Mouse (Mus musculus) intestine, embryonic 15.5 days (tissue): Measurements from ENCODE around the gene Zranb3. TPM values are rescaled to one million over a fixed set of nuclear protein-coding genes. Genes with fewer than 3 reads are reported as not detected.
"Not testable (repeated sequence)": the region's sequence is repeated elsewhere in the genome, so short reads cannot be mapped to it uniquely, and the experiment has no call there.

Experiments used
- ATAC-seq: fragments of 200-750 bp; cut with Nextera tagmentation; 2 replicates; pipeline ENCODE4 v1.8.0; 2017; ENCODE audit warnings: moderate TSS enrichment, moderate library complexity
- H3K27ac ChIP-seq: fragments of 300-500 bp; sonication (generic); 2 replicates; pipeline ENCODE4 v1.5.1; 2015; ENCODE audit warnings: mild to moderate bottlenecking, inconsistent platforms
- H3K27me3 ChIP-seq: fragments of 300-500 bp; sonication (generic); replicated peaks from 2 replicates; pipeline ENCODE4 v1.6.1; 2015; ENCODE audit warnings: inconsistent platforms
- H3K36me3 ChIP-seq: fragments of 300-500 bp; sonication (generic); 2 replicates; pipeline ENCODE4 v1.6.1; 2015; ENCODE audit warnings: inconsistent platforms
- H3K4me1 ChIP-seq: fragments of 300-500 bp; sonication (generic); replicated peaks from 2 replicates; pipeline ENCODE4 v1.6.1; 2015; ENCODE audit warnings: inconsistent platforms
- H3K4me2 ChIP-seq: fragments of 300-500 bp; sonication (generic); replicated peaks from 2 replicates; pipeline ENCODE4 v1.6.1; 2015; ENCODE audit warnings: mild to moderate bottlenecking, inconsistent platforms
- H3K4me3 ChIP-seq: fragments of 300-500 bp; sonication (generic); replicated peaks from 2 replicates; pipeline ENCODE4 v1.5.1; 2015; ENCODE audit warnings: inconsistent platforms
- H3K9ac ChIP-seq: fragments of 300-500 bp; sonication (generic); 2 replicates; pipeline ENCODE4 v1.6.1; 2015; ENCODE audit warnings: inconsistent platforms
- H3K9me3 ChIP-seq: fragments of 300-500 bp; sonication (generic); 2 replicates; pipeline ENCODE4 v1.6.1; 2016; ENCODE audit warnings: inconsistent platforms
- WGBS: fragments of 180-500 bp; shearing (Covaris S2); methylation state at CpG from one replicate; pipeline ENCODE4 v1.1.7; 2015; 5-methylcytosine and 5-hydroxymethylcytosine counted together
- polyA plus RNA-seq: library from polyadenylated mRNA; unstranded; fragments of >200 nt; fragmentation: Nextera tagmentation; extraction: Ambion mirVana; gene quantifications from 2 replicates; pipeline ENCODE4 v1.2.1, GENCODE M21; 2015

The Zranb3 gene
- polyA plus RNA-seq, 1 experiment from 2014 or later, result 6.7 TPM

- WGBS, result 87% methylated on average over 6 of the region's 6 CpGs
- no peak overlapping the region for H3K4me2 ChIP-seq
- no peaks in the 10 kb centered on the region for H3K9me3 ChIP-seq
- H3K4me1 ChIP-seq, result no peaks in the 10 kb centered on the region
- no peak for ATAC-seq
- no peak overlapping the region for H3K4me3 ChIP-seq
- no peak overlapping the region for H3K27ac ChIP-seq
- no peaks in the 10 kb centered on the region for H3K36me3 ChIP-seq
- no peak overlapping the region for H3K9ac ChIP-seq
- no peaks in the 10 kb centered on the region for H3K27me3 ChIP-seq
Measured at GRCm38 (mm10) chr1:127976106-127976505, 126.7 kb downstream of the Zranb3 start.

DNA sequence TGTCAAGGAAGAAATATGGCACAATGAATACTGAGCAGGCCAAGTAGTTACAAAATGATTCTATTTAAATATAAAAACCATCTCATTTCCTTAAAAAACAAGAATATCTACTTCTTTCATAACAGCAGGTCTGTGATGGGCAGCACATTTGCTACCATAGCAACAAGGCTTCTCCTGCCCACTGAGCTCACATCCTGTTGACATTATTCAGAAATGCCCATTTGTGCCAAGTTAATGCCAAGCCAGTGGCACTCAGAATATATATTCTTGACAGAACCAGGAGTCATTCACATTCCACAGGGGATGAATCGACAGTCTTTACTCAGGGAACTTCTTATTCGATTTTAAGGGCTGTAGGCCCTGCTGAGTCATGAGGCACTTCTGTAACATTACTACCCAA lies 127.2 kb downstream of the Zranb3 start:
- Histone ChIP-seq H3K9me3 (no peaks in the 10 kb centered on the region), H3K27ac (no peak overlapping the region), H3K4me3 (no peak overlapping the region), H3K27me3 (no peaks in the 10 kb centered on the region), H3K36me3 (no peaks in the 10 kb centered on the region), H3K4me2 (no peak overlapping the region), H3K9ac (no peak overlapping the region), H3K4me1 (no peaks in the 10 kb centered on the region)
- ATAC-seq, result no peak
- 74% methylated on average over 2 of the region's 2 CpGs for WGBS

DNA sequence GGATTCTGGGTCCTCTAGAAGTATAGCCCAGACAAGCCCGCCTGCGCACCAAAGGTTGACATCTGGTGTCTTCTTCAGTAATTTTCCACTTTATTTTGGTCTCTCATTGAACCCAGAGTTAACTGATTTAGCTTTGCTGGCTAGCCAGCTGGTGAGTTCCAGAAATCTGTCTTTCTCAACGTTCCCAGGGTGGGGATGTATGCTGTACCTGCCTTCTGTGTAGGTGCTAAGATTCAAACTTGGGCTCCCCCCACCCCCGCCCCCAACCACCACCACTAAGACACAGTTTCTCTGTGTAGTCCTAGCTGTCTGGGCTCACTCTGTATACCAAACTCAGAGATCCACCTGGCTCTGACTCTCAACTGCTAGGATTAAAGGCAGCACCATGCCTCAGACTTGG lies 128.8 kb downstream of the Zranb3 start:
- Histone ChIP-seq H3K27ac (no peak overlapping the region), H3K27me3 (no peaks in the 10 kb centered on the region), H3K4me2 (no peak overlapping the region), H3K9me3 (no peaks in the 10 kb centered on the region), H3K4me3 (no peak overlapping the region), H3K9ac (no peak overlapping the region), H3K36me3 (no peaks in the 10 kb centered on the region), H3K4me1 (no peaks in the 10 kb centered on the region)
- WGBS, result 89% methylated on average over 4 of the region's 4 CpGs
- ATAC-seq, result no peak

GRCm38 (mm10) chr1:127970870-127971269 lies 132.0 kb downstream of the Zranb3 start:
- no peaks in the 10 kb centered on the region for H3K36me3 ChIP-seq
- H3K4me1 ChIP-seq, result no peaks in the 10 kb centered on the region
- H3K9me3 ChIP-seq, result no peaks in the 10 kb centered on the region
- H3K4me2 ChIP-seq, result no peak overlapping the region
- WGBS, result 84% methylated on average over 4 of the region's 4 CpGs
- ATAC-seq, result no peak
- H3K9ac ChIP-seq, result no peak overlapping the region
- no peak overlapping the region for H3K27ac ChIP-seq
- no peaks in the 10 kb centered on the region for H3K27me3 ChIP-seq
- H3K4me3 ChIP-seq, result no peak overlapping the region

- 83% methylated on average over 3 of the region's 3 CpGs for WGBS
- Histone ChIP-seq H3K36me3 (no peaks in the 10 kb centered on the region; the same call in 1 of the 2 replicates), H3K9ac (no peak overlapping the region), H3K27ac (no peak overlapping the region), H3K4me1 (no peaks in the 10 kb centered on the region), H3K4me2 (no peak overlapping the region), H3K27me3 (no peaks in the 10 kb centered on the region), H3K9me3 (no peaks in the 10 kb centered on the region), H3K4me3 (no peak overlapping the region)
- peak; percentile 58; the same call in 1 of the 2 replicates for ATAC-seq
Measured at GRCm38 (mm10) chr1:127963326-127963725, 139.5 kb downstream of the Zranb3 start.

- Histone ChIP-seq H3K4me2 (no peak overlapping the region), H3K27ac (no peak overlapping the region), H3K4me1 (no peaks in the 10 kb centered on the region), H3K4me3 (no peak overlapping the region), H3K36me3 (no peaks in the 10 kb centered on the region; the same call in 1 of the 2 replicates), H3K27me3 (no peaks in the 10 kb centered on the region), H3K9me3 (no peaks in the 10 kb centered on the region), H3K9ac (no peak overlapping the region)
- ATAC-seq, result no peak
- WGBS, result 86% methylated on average over 1 of the region's 1 CpGs
Measured at GRCm38 (mm10) chr1:127961140-127961539, 141.7 kb downstream of the Zranb3 start.

DNA sequence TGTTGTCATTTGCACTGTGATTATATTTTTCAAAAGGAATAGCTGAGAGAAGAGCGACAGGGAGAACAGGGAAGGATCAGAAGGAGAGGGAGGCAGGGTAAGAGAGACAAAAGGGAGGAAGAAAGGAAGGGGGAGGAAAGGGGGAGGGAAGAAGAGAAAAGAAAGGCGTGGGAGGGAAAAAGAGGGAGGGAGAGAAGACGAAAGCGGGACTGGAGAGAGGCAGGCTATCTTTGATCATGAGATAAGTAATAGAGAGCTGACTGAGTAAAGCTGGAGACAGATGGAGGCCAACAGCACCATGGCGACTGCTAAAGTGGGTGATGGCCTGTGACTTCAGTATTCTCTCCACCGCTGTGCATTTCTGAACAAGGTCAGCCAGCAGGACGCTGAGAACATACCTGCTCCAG lies 143.5 kb downstream of the Zranb3 start:
- Histone ChIP-seq H3K9me3 (no peaks in the 10 kb centered on the region), H3K27ac (no peak overlapping the region), H3K4me1 (no peaks in the 10 kb centered on the region), H3K9ac (no peak overlapping the region), H3K4me3 (no peak overlapping the region), H3K36me3 (no peaks in the 10 kb centered on the region; the same call in 1 of the 2 replicates), H3K27me3 (no peaks in the 10 kb centered on the region), H3K4me2 (no peak overlapping the region)
- 51% methylated on average over 7 of the region's 7 CpGs for WGBS
- no peak for ATAC-seq

DNA sequence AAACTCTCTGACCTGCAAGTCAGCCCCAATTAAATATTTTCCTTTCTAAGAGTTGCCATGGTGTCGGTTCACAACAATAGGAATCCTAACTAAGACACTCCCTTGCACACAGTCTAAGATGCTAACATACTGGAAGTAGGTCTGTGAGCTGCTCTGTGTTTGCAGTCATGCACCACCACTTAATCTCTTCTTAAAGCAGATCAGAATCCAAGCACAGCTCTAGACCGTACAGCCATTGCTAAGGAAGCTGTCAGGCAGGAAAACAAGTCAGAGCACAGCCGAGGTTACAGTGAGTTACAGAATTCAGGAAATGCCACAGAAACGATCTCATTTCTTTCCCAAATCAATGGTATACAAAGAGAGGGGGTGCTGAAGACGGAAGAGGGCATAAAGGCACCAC lies 144.0 kb downstream of the Zranb3 start:
- Histone ChIP-seq H3K4me1 (no peaks in the 10 kb centered on the region), H3K4me2 (no peak overlapping the region), H3K27me3 (no peaks in the 10 kb centered on the region), H3K27ac (no peak overlapping the region), H3K9me3 (no peaks in the 10 kb centered on the region), H3K36me3 (no peaks in the 10 kb centered on the region; the same call in 1 of the 2 replicates), H3K4me3 (no peak overlapping the region), H3K9ac (no peak overlapping the region)
- ATAC-seq, result no peak
- WGBS, result 50% methylated on average over 5 of the region's 5 CpGs

GRCm38 (mm10) chr1:127956524-127956923 lies 146.3 kb downstream of the Zranb3 start:
- H3K9me3 ChIP-seq, result no peaks in the 10 kb centered on the region
- H3K4me3 ChIP-seq, result no peak overlapping the region
- no peaks in the 10 kb centered on the region; the same call in 1 of the 2 replicates for H3K36me3 ChIP-seq
- H3K4me2 ChIP-seq, result no peak overlapping the region
- no peaks in the 10 kb centered on the region for H3K27me3 ChIP-seq
- no peak for ATAC-seq
- H3K9ac ChIP-seq, result no peak overlapping the region
- WGBS, result 95% methylated on average over 1 of the region's 1 CpGs
- no peak overlapping the region for H3K27ac ChIP-seq
- H3K4me1 ChIP-seq, result no peaks in the 10 kb centered on the region

GRCm38 (mm10) chr1:127954800-127955199 lies 148.0 kb downstream of the Zranb3 start:
- Histone ChIP-seq H3K9ac (no peak overlapping the region), H3K27me3 (no peaks in the 10 kb centered on the region), H3K4me3 (no peak overlapping the region), H3K36me3 (no peaks in the 10 kb centered on the region), H3K4me2 (no peak overlapping the region), H3K4me1 (no peaks in the 10 kb centered on the region), H3K9me3 (no peaks in the 10 kb centered on the region), H3K27ac (no peak overlapping the region)
- 53% methylated on average over 4 of the region's 4 CpGs for WGBS
- no peak for ATAC-seq

DNA sequence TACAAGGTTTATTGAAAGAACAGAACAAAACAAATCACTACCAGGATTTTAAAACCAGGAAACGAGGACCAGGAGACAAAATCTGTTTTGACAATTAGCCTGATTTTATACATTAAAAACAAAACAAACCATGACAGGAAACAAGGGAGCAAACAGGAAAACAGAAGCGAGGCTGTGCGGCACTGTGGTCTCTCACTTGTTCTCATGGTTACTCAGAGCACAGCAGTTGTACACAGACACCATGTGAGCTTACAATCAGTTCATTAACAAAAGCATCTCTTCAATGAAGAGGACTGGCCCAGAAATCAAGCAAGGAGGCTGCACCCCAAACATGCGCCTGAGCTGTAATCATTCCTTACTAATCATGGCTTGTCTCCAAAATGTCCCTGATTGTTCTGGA lies 148.6 kb downstream of the Zranb3 start:
- ATAC-seq, H3K36me3 ChIP-seq, H3K9me3 ChIP-seq: not testable (repeated sequence)

GRCm38 (mm10) chr1:127952276-127952675 lies 150.6 kb downstream of the Zranb3 start:
- Histone ChIP-seq H3K27me3 (no peaks in the 10 kb centered on the region), H3K27ac (no peak overlapping the region), H3K36me3 (no peaks in the 10 kb centered on the region), H3K4me2 (no peak overlapping the region), H3K4me1 (no peaks in the 10 kb centered on the region), H3K9me3 (no peaks in the 10 kb centered on the region), H3K9ac (no peak overlapping the region), H3K4me3 (no peak overlapping the region)
- ATAC-seq, result no peak
- WGBS, result 93% methylated on average over 4 of the region's 4 CpGs

More for the DNA sequence above, 148.6 kb downstream of the Zranb3 start:
- H3K27ac ChIP-seq, H3K4me3 ChIP-seq, H3K4me2 ChIP-seq, H3K9ac ChIP-seq, H3K27me3 ChIP-seq, H3K4me1 ChIP-seq: not testable (repeated sequence)
- WGBS, result 79% methylated on average over 4 of the region's 4 CpGs

DNA sequence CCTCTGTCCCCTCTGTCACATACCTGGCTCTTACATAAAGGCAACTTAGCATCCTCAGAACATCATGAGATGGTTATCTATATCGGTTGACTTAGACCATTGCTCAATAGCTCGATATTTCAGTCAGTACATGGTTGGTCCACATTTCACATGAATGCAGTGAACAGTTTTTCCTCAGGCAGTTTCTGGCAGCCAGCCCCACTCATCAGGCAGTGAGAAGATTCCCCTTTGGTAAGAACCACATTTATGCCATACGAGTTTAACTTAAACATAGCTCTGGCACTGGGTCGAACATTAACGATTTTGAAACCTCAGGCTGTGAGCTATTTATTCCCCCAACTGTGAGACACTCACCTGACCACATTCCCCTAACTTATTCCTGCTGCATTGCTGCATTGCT lies 154.1 kb downstream of the Zranb3 start:
- H3K27me3 ChIP-seq, result no peaks in the 10 kb centered on the region
- H3K27ac ChIP-seq, result no peak overlapping the region
- peaks cover 3% of the 10 kb centered on the region; the same call in 1 of the 2 replicates for H3K4me1 ChIP-seq
- no peak overlapping the region for H3K4me2 ChIP-seq
- no peaks in the 10 kb centered on the region for H3K9me3 ChIP-seq
- peaks cover 3% of the 10 kb centered on the region; the same call in 1 of the 2 replicates for H3K36me3 ChIP-seq
- 87% methylated on average over 5 of the region's 5 CpGs for WGBS
- no peak overlapping the region for H3K4me3 ChIP-seq
- no peak overlapping the region for H3K9ac ChIP-seq
- ATAC-seq, result no peak
